Mouse (Mus musculus): ENCODE data around the gene Ppm1e. TPM values are rescaled to one million over a fixed set of nuclear protein-coding genes. Genes with fewer than 3 reads are reported as not detected.

Ppm1e gene
- polyA plus RNA-seq, 2 experiments from 2014 or later: 0.32 to 0.85 TPM

GRCm38 (mm10) chr11:87250132-87250531 is 108.7 kb downstream of the Ppm1e start:
- ATAC-seq: no peak

GRCm38 (mm10) chr11:87247494-87247866 is 111.3 kb downstream of the Ppm1e start:
- ATAC-seq: no peak

- ATAC-seq: no peak
Measured at GRCm38 (mm10) chr11:87246724-87247493, 111.9 kb downstream of the Ppm1e start.

GRCm38 (mm10) chr11:87246107-87246651 is 112.6 kb downstream of the Ppm1e start:
- ATAC-seq: no peak

GRCm38 (mm10) chr11:87245171-87245840 is 113.5 kb downstream of the Ppm1e start:
- ATAC-seq: no peak

- ATAC-seq: no peak
Measured at GRCm38 (mm10) chr11:87241256-87241655, 117.6 kb downstream of the Ppm1e start.

GRCm38 (mm10) chr11:87240833-87241215 is 118.0 kb downstream of the Ppm1e start:
- no peak for ATAC-seq

GRCm38 (mm10) chr11:87240141-87240832 is 118.5 kb downstream of the Ppm1e start:
- no peak for ATAC-seq

GRCm38 (mm10) chr11:87238891-87239530 is 119.8 kb downstream of the Ppm1e start:
- ATAC-seq: no peak

GRCm38 (mm10) chr11:87235486-87235872 is 123.3 kb downstream of the Ppm1e start:
- no peak for ATAC-seq

- ATAC-seq: no peak
Measured at GRCm38 (mm10) chr11:87234743-87235485, 123.9 kb downstream of the Ppm1e start.

GRCm38 (mm10) chr11:87233377-87233776 is 125.4 kb downstream of the Ppm1e start:
- ATAC-seq: no peak

GRCm38 (mm10) chr11:87227056-87227455 is 131.8 kb downstream of the Ppm1e start:
- no peak for ATAC-seq

- no peak for ATAC-seq
Measured at GRCm38 (mm10) chr11:87222686-87223085, 136.1 kb downstream of the Ppm1e start.

- no peak for ATAC-seq
Measured at GRCm38 (mm10) chr11:87212313-87212712, 146.5 kb downstream of the Ppm1e start.

Other genes starting within 250 kb of the Ppm1e start
- gene Ska2, start 249.8 kb downstream of the Ppm1e start, polyA plus RNA-seq (2017; shearing (Covaris generic)): 10 to 100 TPM; 19.5 to 22.0 TPM
- 1 to 10 TPM; 5.8 to 8.8 TPM for gene Trim37, start 231.9 kb downstream of the Ppm1e start, polyA plus RNA-seq (2017; shearing (Covaris generic))
- 1 to 10 TPM; 1.2 to 1.6 TPM for gene Rad51c, start 45.9 kb upstream of the Ppm1e start, polyA plus RNA-seq (2017; shearing (Covaris generic))
- under 1 TPM; 0.22 to 0.58 TPM for gene Tex14, start 46.0 kb upstream of the Ppm1e start, polyA plus RNA-seq (2017; shearing (Covaris generic))
- gene Gm11492, start 207.6 kb upstream of the Ppm1e start, polyA plus RNA-seq (2017; shearing (Covaris generic)): not detected
- 1 to 10 TPM in 1 of 2 experiments, under 1 TPM in 1; 0.49 to 2.5 TPM for gene Sept4, start 209.9 kb upstream of the Ppm1e start, polyA plus RNA-seq (2017; shearing (Covaris generic))
- gene Mtmr4, start 233.1 kb upstream of the Ppm1e start, polyA plus RNA-seq (2017; shearing (Covaris generic)): 10 to 100 TPM; 10.2 to 11.1 TPM